Mouse (Mus musculus): ENCODE measurements around the gene Ptprq. TPM values are rescaled to one million over a fixed set of nuclear protein-coding genes. Genes with fewer than 3 reads are reported as not detected.

Gene Ptprq
- polyA plus RNA-seq, 1 experiment from 2014 or later = 0.02 TPM

- Histone ChIP-seq H3K36me3 (ENCODE audit: control insufficient read depth, insufficient read depth, low read length) (no peaks in the 10 kb centered on the region), H3K4me2 (ENCODE audit: low read depth, low read length) (no peak overlapping the region), H3K27me3 (replicated peaks; ENCODE audit: control insufficient read depth, insufficient read depth, low read length) (no peaks in the 10 kb centered on the region), H3K9me3 (ENCODE audit: control insufficient read depth, low read length) (no peaks in the 10 kb centered on the region), H3K4me3 (ENCODE audit: low read length) (no peak overlapping the region), H3K4me1 (ENCODE audit: control insufficient read depth, insufficient read depth, low read length) (no peaks in the 10 kb centered on the region), H3K27ac (ENCODE audit: low read length) (no peak overlapping the region), H3K9ac (ENCODE audit: low read depth, low read length) (no peak overlapping the region)
- no peak for ATAC-seq
- 57% methylated on average over 4 of the region's 4 CpGs for WGBS
These were observed 216.4 kb downstream of the Ptprq start for GRCm38 (mm10) chr10:107503430-107503829.

- H3K4me1 ChIP-seq (ENCODE audit: control insufficient read depth, insufficient read depth, low read length) = no peaks in the 10 kb centered on the region
- no peak overlapping the region for H3K4me2 ChIP-seq (ENCODE audit: low read depth, low read length)
- no peak for ATAC-seq
- H3K9ac ChIP-seq (ENCODE audit: low read depth, low read length) = no peak overlapping the region
- H3K27me3 ChIP-seq (replicated peaks; ENCODE audit: control insufficient read depth, insufficient read depth, low read length) = no peaks in the 10 kb centered on the region
- H3K36me3 ChIP-seq (ENCODE audit: control insufficient read depth, insufficient read depth, low read length) = no peaks in the 10 kb centered on the region
- no peak overlapping the region for H3K27ac ChIP-seq (ENCODE audit: low read length)
- 82% methylated on average over 7 of the region's 7 CpGs for WGBS
- no peak overlapping the region for H3K4me3 ChIP-seq (ENCODE audit: low read length)
- no peaks in the 10 kb centered on the region for H3K9me3 ChIP-seq (ENCODE audit: control insufficient read depth, low read length)
These were observed 217.7 kb downstream of the Ptprq start for GRCm38 (mm10) chr10:107502193-107502592.

- no peaks in the 10 kb centered on the region for H3K9me3 ChIP-seq (ENCODE audit: control insufficient read depth, low read length)
- H3K36me3 ChIP-seq (ENCODE audit: control insufficient read depth, insufficient read depth, low read length) = no peaks in the 10 kb centered on the region
- no peak overlapping the region for H3K9ac ChIP-seq (ENCODE audit: low read depth, low read length)
- 69% methylated on average over 7 of the region's 7 CpGs for WGBS
- no peak overlapping the region for H3K4me3 ChIP-seq (ENCODE audit: low read length)
- ATAC-seq = no peak
- no peaks in the 10 kb centered on the region for H3K27me3 ChIP-seq (replicated peaks; ENCODE audit: control insufficient read depth, insufficient read depth, low read length)
- H3K4me1 ChIP-seq (ENCODE audit: control insufficient read depth, insufficient read depth, low read length) = no peaks in the 10 kb centered on the region
- no peak overlapping the region for H3K27ac ChIP-seq (ENCODE audit: low read length)
- no peak overlapping the region for H3K4me2 ChIP-seq (ENCODE audit: low read depth, low read length)
These were observed 220.2 kb downstream of the Ptprq start for GRCm38 (mm10) chr10:107499656-107500055.

DNA sequence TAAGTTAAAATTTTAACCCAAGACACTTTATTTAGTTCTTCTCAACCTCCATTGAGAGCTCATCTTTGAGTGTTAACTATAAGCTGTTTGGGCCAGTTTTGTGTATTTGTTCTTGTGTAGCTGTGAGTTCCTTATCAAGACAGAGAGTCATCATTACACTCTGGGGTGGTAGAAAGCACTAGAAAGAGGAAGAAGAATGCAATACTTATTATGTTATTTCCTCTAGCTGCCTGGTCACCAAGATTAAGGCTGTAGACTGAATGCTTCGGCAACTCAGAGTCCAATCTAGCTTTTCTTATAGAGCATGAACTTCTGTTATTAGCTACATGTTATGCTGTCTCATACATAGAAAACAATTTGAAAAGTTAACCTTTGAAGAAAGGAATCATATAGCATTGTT is 223.4 kb downstream of the Ptprq start:
- Histone ChIP-seq H3K36me3 (ENCODE audit: control insufficient read depth, insufficient read depth, low read length) (no peaks in the 10 kb centered on the region), H3K27ac (ENCODE audit: low read length) (no peak overlapping the region), H3K9ac (ENCODE audit: low read depth, low read length) (no peak overlapping the region), H3K4me1 (ENCODE audit: control insufficient read depth, insufficient read depth, low read length) (no peaks in the 10 kb centered on the region; the same call in 1 of the 2 replicates), H3K4me2 (ENCODE audit: low read depth, low read length) (no peak overlapping the region), H3K27me3 (replicated peaks; ENCODE audit: control insufficient read depth, insufficient read depth, low read length) (no peaks in the 10 kb centered on the region), H3K9me3 (ENCODE audit: control insufficient read depth, low read length) (no peaks in the 10 kb centered on the region), H3K4me3 (ENCODE audit: low read length) (no peak overlapping the region)
- no peak for ATAC-seq
- 88% methylated on average over 1 of the region's 1 CpGs for WGBS

GRCm38 (mm10) chr10:107494568-107494967 is 225.3 kb downstream of the Ptprq start, which contains the start of gene Myf6:
Gene Myf6, minus strand, starts transcription at chr10:107494737.
- peak within 1 kb of the TSS; percentile 53 for H3K4me2 ChIP-seq (ENCODE audit: low read depth, low read length)
- H3K9ac ChIP-seq (ENCODE audit: low read depth, low read length) = no peak within 1 kb of the TSS
- 92% methylated on average over 6 of the region's 6 CpGs for WGBS
- no peak within 1 kb of the TSS for H3K27ac ChIP-seq (ENCODE audit: low read length)
- no peak within 1 kb of the TSS for H3K4me3 ChIP-seq (ENCODE audit: low read length)
- no peaks in the 10 kb centered on the region for H3K36me3 ChIP-seq (ENCODE audit: control insufficient read depth, insufficient read depth, low read length)
- H3K9me3 ChIP-seq (ENCODE audit: control insufficient read depth, low read length) = no peaks in the 10 kb centered on the region
- ATAC-seq = no peak
- no peaks in the 10 kb centered on the region for H3K27me3 ChIP-seq (replicated peaks; ENCODE audit: control insufficient read depth, insufficient read depth, low read length)
- H3K4me1 ChIP-seq (ENCODE audit: control insufficient read depth, insufficient read depth, low read length) = no peaks in the 10 kb centered on the region; the same call in 1 of the 2 replicates

DNA sequence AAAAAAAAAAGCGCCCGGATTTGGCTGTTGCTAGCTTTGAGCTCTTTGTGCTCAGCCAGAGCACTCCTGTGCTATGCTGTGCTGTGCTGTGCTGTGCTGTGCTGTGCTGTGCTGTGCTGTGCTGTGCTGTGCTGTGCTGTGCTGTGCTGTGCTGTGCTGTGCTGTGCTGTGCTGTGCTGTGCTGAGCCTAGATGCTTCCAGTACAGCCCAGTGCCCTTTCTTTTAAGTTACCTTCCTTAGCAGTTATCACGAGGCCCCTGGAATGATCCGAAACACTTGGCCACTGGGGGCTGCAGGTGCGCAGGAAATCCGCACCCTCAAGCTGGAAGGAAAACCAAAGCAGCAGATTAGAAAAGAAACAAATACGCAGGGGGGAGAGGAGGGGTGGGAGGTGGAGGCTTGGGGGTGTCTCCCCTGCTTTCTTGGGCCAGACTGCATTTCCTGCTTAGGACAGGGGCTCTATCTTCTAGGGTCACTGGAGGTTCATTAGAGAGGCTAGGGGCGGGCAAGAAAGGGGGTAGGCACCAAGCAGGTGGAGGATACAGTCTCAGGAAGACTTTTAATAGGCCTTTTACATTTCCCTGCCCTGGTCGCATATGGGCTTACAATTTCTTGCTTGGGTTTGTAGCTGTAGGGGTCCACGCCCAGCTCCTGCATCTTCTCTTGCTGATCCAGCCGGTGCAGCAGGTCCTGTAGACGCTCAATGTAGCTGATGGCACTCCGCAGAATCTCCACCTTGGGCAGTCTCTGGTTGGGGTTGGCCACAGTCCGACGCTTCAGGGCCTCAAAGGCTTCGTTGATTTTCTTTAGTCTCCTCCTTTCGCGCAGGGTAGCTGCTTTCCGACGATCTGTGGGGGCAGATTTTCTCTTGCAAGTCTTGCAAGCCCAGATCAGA is 226.0 kb downstream of the Ptprq start:
- Histone ChIP-seq H3K4me3 (ENCODE audit: low read length) (peak overlapping the region; percentile 33), H3K27ac (ENCODE audit: low read length) (no peak overlapping the region), H3K36me3 (ENCODE audit: control insufficient read depth, insufficient read depth, low read length) (no peaks in the 10 kb centered on the region), H3K27me3 (replicated peaks; ENCODE audit: control insufficient read depth, insufficient read depth, low read length) (no peaks in the 10 kb centered on the region), H3K9ac (ENCODE audit: low read depth, low read length) (0 out of 2 replicates have a peak overlapping the region, but pooled peaks have one; percentile 14), H3K4me2 (ENCODE audit: low read depth, low read length) (peak overlapping the region; percentile 53), H3K9me3 (ENCODE audit: control insufficient read depth, low read length) (no peaks in the 10 kb centered on the region), H3K4me1 (ENCODE audit: control insufficient read depth, insufficient read depth, low read length) (no peaks in the 10 kb centered on the region; the same call in 1 of the 2 replicates)
- ATAC-seq = peak; percentile 50
- 53% methylated on average over 20 of the region's 20 CpGs for WGBS

DNA sequence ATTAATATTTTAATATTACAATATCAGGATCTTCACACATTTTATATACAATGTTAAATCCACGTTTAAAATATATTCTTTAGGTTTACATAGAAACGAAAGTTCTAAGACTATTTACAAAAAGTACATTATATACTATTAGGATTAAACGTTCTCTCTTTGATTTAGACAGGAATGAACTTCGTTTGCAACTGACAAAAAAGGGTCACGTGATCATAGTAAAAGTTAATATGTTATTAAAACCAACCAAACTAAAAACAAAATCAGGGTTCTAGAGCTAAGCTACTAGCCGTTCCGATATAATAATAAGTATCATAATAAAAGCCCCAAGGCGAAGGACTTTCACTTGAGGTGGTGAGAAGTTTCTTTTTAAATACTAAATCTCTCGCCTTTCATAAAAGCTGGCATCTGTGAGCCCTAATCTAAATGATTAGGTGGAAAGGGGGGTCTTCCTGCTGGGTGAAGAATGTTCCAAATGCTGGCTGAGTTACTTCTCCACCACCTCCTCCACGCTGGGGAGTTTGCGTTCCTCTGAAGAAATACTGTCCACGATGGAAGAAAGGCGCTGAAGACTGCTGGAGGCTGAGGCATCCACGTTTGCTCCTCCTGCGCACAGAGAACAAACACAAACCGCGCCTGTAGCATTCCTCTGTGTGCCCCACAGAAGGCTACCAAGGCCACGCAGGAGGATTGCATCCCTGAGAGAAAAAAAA is 226.8 kb downstream of the Ptprq start:
- Histone ChIP-seq H3K27ac (ENCODE audit: low read length) (no peak overlapping the region), H3K4me2 (ENCODE audit: low read depth, low read length) (peak overlapping the region; percentile 53), H3K9ac (ENCODE audit: low read depth, low read length) (0 out of 2 replicates have a peak overlapping the region, but pooled peaks have one; percentile 14), H3K36me3 (ENCODE audit: control insufficient read depth, insufficient read depth, low read length) (no peaks in the 10 kb centered on the region), H3K9me3 (ENCODE audit: control insufficient read depth, low read length) (no peaks in the 10 kb centered on the region), H3K4me3 (ENCODE audit: low read length) (peak overlapping the region; percentile 33), H3K27me3 (replicated peaks; ENCODE audit: control insufficient read depth, insufficient read depth, low read length) (no peaks in the 10 kb centered on the region), H3K4me1 (ENCODE audit: control insufficient read depth, insufficient read depth, low read length) (no peaks in the 10 kb centered on the region; the same call in 1 of the 2 replicates)
- peak; percentile 33; the same call in 1 of the 2 replicates for ATAC-seq
- WGBS = 32% methylated on average over 18 of the region's 18 CpGs

- ATAC-seq = no peak
- no peak overlapping the region for H3K4me3 ChIP-seq (ENCODE audit: low read length)
- H3K9me3 ChIP-seq (ENCODE audit: control insufficient read depth, low read length) = no peaks in the 10 kb centered on the region
- no peaks in the 10 kb centered on the region; the same call in 1 of the 2 replicates for H3K4me1 ChIP-seq (ENCODE audit: control insufficient read depth, insufficient read depth, low read length)
- no peak overlapping the region for H3K9ac ChIP-seq (ENCODE audit: low read depth, low read length)
- H3K27me3 ChIP-seq (replicated peaks; ENCODE audit: control insufficient read depth, insufficient read depth, low read length) = no peaks in the 10 kb centered on the region
- no peak overlapping the region for H3K4me2 ChIP-seq (ENCODE audit: low read depth, low read length)
- 38% methylated on average over 12 of the region's 12 CpGs for WGBS
- no peaks in the 10 kb centered on the region for H3K36me3 ChIP-seq (ENCODE audit: control insufficient read depth, insufficient read depth, low read length)
- H3K27ac ChIP-seq (ENCODE audit: low read length) = no peak overlapping the region
These were observed 231.1 kb downstream of the Ptprq start for GRCm38 (mm10) chr10:107488654-107489315.

- Histone ChIP-seq H3K4me3 (ENCODE audit: low read length) (no peak overlapping the region), H3K27ac (ENCODE audit: low read length) (no peak overlapping the region), H3K36me3 (ENCODE audit: control insufficient read depth, insufficient read depth, low read length) (no peaks in the 10 kb centered on the region), H3K4me1 (ENCODE audit: control insufficient read depth, insufficient read depth, low read length) (no peaks in the 10 kb centered on the region), H3K9me3 (ENCODE audit: control insufficient read depth, low read length) (no peaks in the 10 kb centered on the region), H3K9ac (ENCODE audit: low read depth, low read length) (no peak overlapping the region), H3K4me2 (ENCODE audit: low read depth, low read length) (no peak overlapping the region), H3K27me3 (replicated peaks; ENCODE audit: control insufficient read depth, insufficient read depth, low read length) (no peaks in the 10 kb centered on the region)
- ATAC-seq = no peak
- WGBS = 53% methylated on average over 12 of the region's 12 CpGs
These were observed 233.1 kb downstream of the Ptprq start for GRCm38 (mm10) chr10:107486770-107487169.
